In the genomic region with DNA sequence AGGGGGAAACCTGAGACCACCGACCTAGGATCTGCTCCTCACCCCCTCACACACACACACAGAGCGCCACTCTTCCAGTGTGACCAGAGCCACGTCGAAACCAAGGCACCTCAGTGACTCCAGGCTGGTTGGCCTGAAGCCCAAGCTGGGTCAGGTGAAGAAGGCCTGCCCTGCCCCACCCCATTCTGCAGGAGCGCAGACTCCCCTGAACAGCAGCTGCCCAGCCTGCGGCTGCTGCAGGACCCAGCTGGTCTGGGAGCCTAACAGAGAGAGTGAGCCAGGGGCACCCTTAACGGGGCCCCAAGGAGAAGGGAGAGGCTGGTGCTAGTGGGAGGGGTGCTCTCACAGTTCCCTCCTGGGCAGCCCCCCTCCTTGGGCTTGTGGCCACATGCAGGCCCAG, we compare ENCODE assay signal across 9 mouse cellular contexts. TPM values are rescaled to one million over a fixed set of nuclear protein-coding genes. Genes with fewer than 3 reads are reported as not detected.
DNase-seq lines count a peak whose midpoint lies in the region; ATAC-seq lines count a peak whose summit lies in the region.
"Had no signal": no experiment of that assay in that cellular context is flagged by ENCODE, and none has a peak within 500 bp of the region (broad histone marks: within the 10 kb centered on the region; RNA-seq: fewer than 3 reads in every experiment).

No protein-coding gene starts in this region.

- ATAC-seq in limb, embryonic 11.5 days (ENCODE audit: insufficient number of reproducible peaks, low FRiP score, low TSS enrichment, low read depth), result peak; percentile 40; the same call in 1 of the 2 replicates
- ATAC-seq in stomach, embryonic 16.5 days (ENCODE audit: insufficient read depth, low FRiP score), result peak; percentile 88
- ATAC-seq in CD4-positive, CD25-positive, alpha-beta regulatory T cell, adult 4 months, result no peak

- no peaks in the 10 kb centered on the region for H3K36me3 ChIP-seq in limb, embryonic 11.5 days (ENCODE audit: control insufficient read depth, insufficient read depth, low read length)
- H3K36me3 ChIP-seq in stomach, embryonic 16.5 days (ENCODE audit: control insufficient read depth, insufficient read depth, low read length), result no peaks in the 10 kb centered on the region

- no peaks in the 10 kb centered on the region for H3K27me3 ChIP-seq in limb, embryonic 11.5 days (ENCODE audit: control insufficient read depth, insufficient read depth, low read length)
- H3K27me3 ChIP-seq in stomach, embryonic 16.5 days (ENCODE audit: control insufficient read depth, insufficient read depth, low read length), result no peaks in the 10 kb centered on the region

- 21% methylated on average over 7 of the region's 7 CpGs for WGBS in limb, embryonic 11.5 days
- 19% methylated on average over 7 of the region's 7 CpGs for WGBS in stomach, embryonic 16.5 days

- peaks cover 33% of the 10 kb centered on the region for H3K4me1 ChIP-seq in limb, embryonic 11.5 days (ENCODE audit: control insufficient read depth, insufficient read depth, low read length)
- H3K4me1 ChIP-seq in stomach, embryonic 16.5 days (ENCODE audit: control insufficient read depth, insufficient read depth, low read length), result peaks cover 68% of the 10 kb centered on the region

- no peak overlapping the region for H3K4me3 ChIP-seq in limb, embryonic 11.5 days (ENCODE audit: low read depth, low read length)
- H3K4me3 ChIP-seq in stomach, embryonic 16.5 days (replicated peaks; ENCODE audit: low read length), result no peak overlapping the region
- H3K4me3 ChIP-seq: erythroblast, embryonic 14.5 days had no signal

- no peak overlapping the region for H3K27ac ChIP-seq in limb, embryonic 11.5 days (replicated peaks; ENCODE audit: low read depth, low read length)
- peak overlapping the region; percentile 83 for H3K27ac ChIP-seq in stomach, embryonic 16.5 days (ENCODE audit: low read length)

- no peaks in the 10 kb centered on the region for H3K9me3 ChIP-seq in limb, embryonic 11.5 days (ENCODE audit: control insufficient read depth, low read length)
- H3K9me3 ChIP-seq in stomach, embryonic 16.5 days (replicated peaks; ENCODE audit: control insufficient read depth, low read length), result no peaks in the 10 kb centered on the region

- DNase-seq in adrenal gland, adult (ENCODE audit: inconsistent age in 2 of 2, low spot score in 1 of 2), result peak; percentile 38 to 54
- DNase-seq in adrenal gland, postnatal 25 days, result no peak
- peak; percentile 47 for DNase-seq in retina, postnatal 1 day
- no peak for DNase-seq in retina, embryonic 14.5 days (ENCODE audit: low spot score)
- DNase-seq in limb, embryonic 11.5 days (ENCODE audit: low spot score), result peak; percentile 38
- DNase-seq in testis, postnatal 10 days (ENCODE audit: low spot score), result no peak

- peak overlapping the region; percentile 38; the same call in 1 of the 2 replicates for H3K9ac ChIP-seq in limb, embryonic 11.5 days (ENCODE audit: low read length)
- peak overlapping the region; percentile 63 for H3K9ac ChIP-seq in stomach, embryonic 16.5 days (ENCODE audit: low read length)

- H3K4me2 ChIP-seq in limb, embryonic 11.5 days (ENCODE audit: low read depth, severe bottlenecking), result no peak overlapping the region
- no peak overlapping the region; the same call in 1 of the 2 replicates for H3K4me2 ChIP-seq in stomach, embryonic 16.5 days (ENCODE audit: low read depth, low read length)

RNA-seq across cellular contexts. Expression of a gene that starts 10.3 kb away (rescaled TPM):
- total RNA-seq in adrenal gland, postnatal 25 days (2021), result 63.1 and 63.6 TPM in 2 replicates
- polyA plus RNA-seq in limb, embryonic 11.5 days (2014; fragmentation: Nextera tagmentation; extraction: Ambion mirVana), result 2.4 and 2.6 TPM in 2 replicates
- 9.3 and 9.9 TPM in 2 replicates for polyA plus RNA-seq in stomach, embryonic 16.5 days (2015; fragmentation: Nextera tagmentation; extraction: Ambion mirVana)
- 1 to 10 TPM; 1.8 to 2.1 TPM for polyA plus RNA-seq in CD4-positive, CD25-positive, alpha-beta regulatory T cell, adult 4 months (2017; shearing (Covaris generic))

Comparison
In these comparisons a context has a peak if more than half of its experiments do, and no peak if none do; other contexts are left out.
1. DNase-seq: peak in adrenal gland, adult (2 of 2), retina, postnatal 1 day (single experiment) and limb, embryonic 11.5 days (single experiment); none in adrenal gland, postnatal 25 days (single experiment), retina, embryonic 14.5 days (single experiment) and testis, postnatal 10 days (single experiment).